In the genomic region with DNA sequence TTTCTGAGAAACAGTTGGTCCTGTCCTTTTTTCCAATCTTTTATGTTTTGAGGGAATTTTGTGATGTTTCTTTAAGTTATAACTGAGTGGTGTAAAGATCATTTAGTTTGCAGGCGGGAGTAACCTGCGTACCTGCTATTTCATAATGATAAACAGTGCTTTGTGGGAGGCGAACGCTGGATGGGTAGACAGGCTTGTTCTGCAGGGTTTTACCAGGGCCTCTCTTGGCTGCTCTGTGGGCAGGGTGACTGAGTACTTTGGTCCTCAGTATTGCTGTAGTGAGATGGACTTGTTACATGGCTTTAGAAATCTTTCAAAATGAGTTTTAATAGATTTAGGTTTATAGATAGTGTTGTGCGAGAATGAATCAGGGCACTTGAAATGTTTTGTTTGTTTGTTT, we compare ENCODE assay signal across 15 mouse cellular contexts.
DNase-seq lines count a peak whose midpoint lies in the region; ATAC-seq and TF ChIP-seq lines count a peak whose summit lies in the region.
"Had no signal": no experiment of that assay in that cellular context is flagged by ENCODE, and none has a peak within 500 bp of the region (broad histone marks: within the 10 kb centered on the region; RNA-seq: fewer than 3 reads in every experiment).

No protein-coding gene starts in this region.

- TF ChIP-seq CTCF in forebrain, postnatal 0 days (IDR thresholded peaks at IDR 0.05; ENCODE audit: low read depth), result no peak

- H3K27ac ChIP-seq in forebrain, embryonic 12.5 days, result peak overlapping the region; percentile 33; the same call in 1 of the 2 replicates
- no peak overlapping the region for H3K27ac ChIP-seq in forebrain, postnatal 0 days (ENCODE audit: low read depth, low read length)
- H3K27ac ChIP-seq in hindbrain, embryonic 13.5 days, result peak overlapping the region; percentile 92; the same call in 1 of the 2 replicates
- no peak overlapping the region for H3K27ac ChIP-seq in hindbrain, embryonic 11.5 days (ENCODE audit: low read depth, low read length)
- H3K27ac ChIP-seq in stomach, embryonic 16.5 days (ENCODE audit: low read length), result peak overlapping the region; percentile 70; the same call in 1 of the 2 replicates

- no peaks in the 10 kb centered on the region for H3K27me3 ChIP-seq in forebrain, embryonic 12.5 days
- H3K27me3 ChIP-seq in forebrain, postnatal 0 days (ENCODE audit: insufficient read depth, low read length), result no peaks in the 10 kb centered on the region
- no peaks in the 10 kb centered on the region for H3K27me3 ChIP-seq in hindbrain, embryonic 13.5 days
- no peaks in the 10 kb centered on the region for H3K27me3 ChIP-seq in hindbrain, embryonic 11.5 days (ENCODE audit: control insufficient read depth, insufficient read depth, low read length)
- no peaks in the 10 kb centered on the region for H3K27me3 ChIP-seq in stomach, embryonic 16.5 days (ENCODE audit: control insufficient read depth, insufficient read depth, low read length)
- H3K27me3 ChIP-seq: midbrain, embryonic 13.5 days; Patski had no signal

- H3K4me3 ChIP-seq in forebrain, embryonic 12.5 days (replicated peaks), result no peak overlapping the region
- no peak overlapping the region for H3K4me3 ChIP-seq in forebrain, postnatal 0 days (ENCODE audit: low read depth, low read length)
- H3K4me3 ChIP-seq in hindbrain, embryonic 13.5 days, result no peak overlapping the region
- no peak overlapping the region for H3K4me3 ChIP-seq in hindbrain, embryonic 11.5 days (ENCODE audit: low read depth, low read length)
- no peak overlapping the region for H3K4me3 ChIP-seq in stomach, embryonic 16.5 days (replicated peaks; ENCODE audit: low read length)

- H3K4me2 ChIP-seq in forebrain, embryonic 12.5 days, result peak overlapping the region; percentile 57; the same call in 1 of the 2 replicates
- H3K4me2 ChIP-seq in forebrain, postnatal 0 days (ENCODE audit: low read depth), result no peak overlapping the region
- H3K4me2 ChIP-seq in hindbrain, embryonic 13.5 days, result no peak overlapping the region
- no peak overlapping the region for H3K4me2 ChIP-seq in hindbrain, embryonic 11.5 days (replicated peaks; ENCODE audit: low read depth, low read length)
- H3K4me2 ChIP-seq in stomach, embryonic 16.5 days (ENCODE audit: low read depth, low read length), result no peak overlapping the region

- 70% methylated on average over 5 of the region's 5 CpGs for WGBS in forebrain, embryonic 12.5 days
- 61% methylated on average over 5 of the region's 5 CpGs for WGBS in forebrain, postnatal 0 days
- WGBS in hindbrain, embryonic 13.5 days, result 64% methylated on average over 5 of the region's 5 CpGs
- 77% methylated on average over 5 of the region's 5 CpGs for WGBS in hindbrain, embryonic 11.5 days
- WGBS in stomach, embryonic 16.5 days, result 37% methylated on average over 5 of the region's 5 CpGs

- no peaks in the 10 kb centered on the region for H3K9me3 ChIP-seq in forebrain, embryonic 12.5 days
- no peaks in the 10 kb centered on the region for H3K9me3 ChIP-seq in forebrain, postnatal 0 days (ENCODE audit: low read length)
- no peaks in the 10 kb centered on the region for H3K9me3 ChIP-seq in hindbrain, embryonic 13.5 days
- H3K9me3 ChIP-seq in hindbrain, embryonic 11.5 days (ENCODE audit: control insufficient read depth, low read length), result no peaks in the 10 kb centered on the region
- no peaks in the 10 kb centered on the region for H3K9me3 ChIP-seq in stomach, embryonic 16.5 days (replicated peaks; ENCODE audit: control insufficient read depth, low read length)
- H3K9me3 ChIP-seq: midbrain, embryonic 13.5 days had no signal

- H3K36me3 ChIP-seq in forebrain, embryonic 12.5 days (replicated peaks), result peaks cover 15% of the 10 kb centered on the region; the same call in 1 of the 2 replicates
- H3K36me3 ChIP-seq in forebrain, postnatal 0 days (ENCODE audit: insufficient read depth), result 0 out of 2 replicates have a peak, but pooled peaks cover 2% of the 10 kb centered on the region
- H3K36me3 ChIP-seq in hindbrain, embryonic 13.5 days, result peaks cover 10% of the 10 kb centered on the region; the same call in 1 of the 2 replicates
- no peaks in the 10 kb centered on the region for H3K36me3 ChIP-seq in hindbrain, embryonic 11.5 days (ENCODE audit: control insufficient read depth, insufficient read depth, low read length)
- H3K36me3 ChIP-seq in stomach, embryonic 16.5 days (ENCODE audit: control insufficient read depth, insufficient read depth, low read length), result no peaks in the 10 kb centered on the region

- no peak for DNase-seq in forebrain, postnatal 0 days
- DNase-seq in hindbrain, embryonic 11.5 days (ENCODE audit: low spot score), result no peak
- peak; percentile 40 for DNase-seq in urinary bladder, postnatal 14 days (ENCODE audit: low spot score)
- no peak for DNase-seq in urinary bladder, postnatal 4 days (ENCODE audit: low spot score in 2 of 2)
- DNase-seq: cerebellum, adult 11 months; gastrocnemius, postnatal 36 days; kidney, adult 8-10 months; right cerebral cortex, postnatal 4 days; thymus, postnatal 4 days had no signal

- H3K9ac ChIP-seq in forebrain, embryonic 12.5 days, result no peak overlapping the region
- no peak overlapping the region for H3K9ac ChIP-seq in forebrain, postnatal 0 days
- no peak overlapping the region for H3K9ac ChIP-seq in hindbrain, embryonic 13.5 days
- no peak overlapping the region for H3K9ac ChIP-seq in hindbrain, embryonic 11.5 days (ENCODE audit: low read depth, low read length)
- no peak overlapping the region for H3K9ac ChIP-seq in stomach, embryonic 16.5 days (ENCODE audit: low read length)
- H3K9ac ChIP-seq: midbrain, embryonic 13.5 days had no signal

- H3K4me1 ChIP-seq in forebrain, embryonic 12.5 days, result peaks cover 29% of the 10 kb centered on the region
- H3K4me1 ChIP-seq in forebrain, postnatal 0 days (ENCODE audit: insufficient read depth), result peaks cover 22% of the 10 kb centered on the region
- H3K4me1 ChIP-seq in hindbrain, embryonic 13.5 days (replicated peaks), result peaks cover 48% of the 10 kb centered on the region
- H3K4me1 ChIP-seq in hindbrain, embryonic 11.5 days (replicated peaks; ENCODE audit: control insufficient read depth, insufficient read depth, low read length), result peaks cover 3% of the 10 kb centered on the region; the same call in 1 of the 2 replicates
- peaks cover 38% of the 10 kb centered on the region for H3K4me1 ChIP-seq in stomach, embryonic 16.5 days (ENCODE audit: control insufficient read depth, insufficient read depth, low read length)

- no peak for ATAC-seq in forebrain, embryonic 12.5 days (ENCODE audit: low FRiP score)
- ATAC-seq in forebrain, postnatal 0 days, result no peak
- ATAC-seq in hindbrain, embryonic 13.5 days (ENCODE audit: low FRiP score), result no peak
- ATAC-seq in hindbrain, embryonic 11.5 days (ENCODE audit: low FRiP score), result no peak
- no peak for ATAC-seq in stomach, embryonic 16.5 days (ENCODE audit: insufficient read depth, low FRiP score)
- ATAC-seq in inflammation-experienced regulatory T-cells, adult 6 months, result no peak
- ATAC-seq: Patski had no signal

Comparison
In these comparisons a context has a peak if more than half of its experiments do, and no peak if none do; other contexts are left out.
1. H3K27ac ChIP-seq: peak in forebrain, embryonic 12.5 days (single experiment), hindbrain, embryonic 13.5 days (single experiment) and stomach, embryonic 16.5 days (single experiment); none in forebrain, postnatal 0 days (single experiment) and hindbrain, embryonic 11.5 days (single experiment).